Mouse (Mus musculus) mesoderm, embryonic 11.5 days (tissue): Measurements from ENCODE around the gene Scamp5.

Experiments used
- DNase-seq: peaks from one replicate; pipeline ENCODE4 v3.0.0-alpha.2; 2012; ENCODE audit warnings: low read depth, low spot score

Gene Scamp5

GRCm38 (mm10) chr9:57419521-57420267, 48.2 kb downstream of the Scamp5 start:
- no peak for DNase-seq

GRCm38 (mm10) chr9:57417341-57417740, 50.5 kb downstream of the Scamp5 start:
- no peak for DNase-seq

GRCm38 (mm10) chr9:57407120-57407905, 60.5 kb downstream of the Scamp5 start:
- DNase-seq = no peak

GRCm38 (mm10) chr9:57406395-57406794, 61.5 kb downstream of the Scamp5 start:
- no peak for DNase-seq

- DNase-seq = no peak
Measured at GRCm38 (mm10) chr9:57404036-57404435, 63.8 kb downstream of the Scamp5 start.

GRCm38 (mm10) chr9:57402318-57403251, 65.3 kb downstream of the Scamp5 start:
- DNase-seq = no peak

- no peak for DNase-seq
Measured at GRCm38 (mm10) chr9:57398773-57399172, 69.1 kb downstream of the Scamp5 start.

- DNase-seq = no peak
Measured at GRCm38 (mm10) chr9:57392892-57393291, 75.0 kb downstream of the Scamp5 start.
